Mouse (Mus musculus) limb, embryonic 14.5 days (tissue): ENCODE data around the gene Atp5g2. TPM values are rescaled to one million over a fixed set of nuclear protein-coding genes. Genes with fewer than 3 reads are reported as not detected.

Experiments used
- ATAC-seq: fragments of 200-750 bp; cut with Nextera tagmentation; 2 replicates; pipeline ENCODE4 v1.8.0; 2017; ENCODE audit warnings: low read depth, moderate number of reproducible peaks, moderate TSS enrichment; ENCODE audit not compliant: low FRiP score
- DNase-seq: peaks from one replicate; pipeline ENCODE4 v3.0.0-alpha.2; 2015; ENCODE audit warnings: low spot score
- H3K27ac ChIP-seq: fragments of 300-500 bp; sonication (generic); replicated peaks from 2 replicates; pipeline ENCODE4 v1.5.1; 2014; ENCODE audit warnings: low read depth, mild to moderate bottlenecking, low read length, moderate library complexity, mixed read lengths
- H3K27me3 ChIP-seq: fragments of 300-500 bp; sonication (generic); 2 replicates; pipeline ENCODE4 v1.6.1; 2014; ENCODE audit warnings: low read length, mixed read lengths; ENCODE audit not compliant: control insufficient read depth, insufficient read depth
- H3K36me3 ChIP-seq: fragments of 300-500 bp; sonication (generic); 2 replicates; pipeline ENCODE4 v1.6.1; 2014; ENCODE audit warnings: mild to moderate bottlenecking, low read length, moderate library complexity, mixed read lengths; ENCODE audit not compliant: control insufficient read depth, insufficient read depth
- H3K4me1 ChIP-seq: fragments of 300-500 bp; sonication (generic); 2 replicates; pipeline ENCODE4 v1.6.1; 2014; ENCODE audit warnings: antibody characterized with exemption, low read length, mixed read lengths; ENCODE audit not compliant: control insufficient read depth, insufficient read depth
- H3K4me2 ChIP-seq: fragments of 300-500 bp; sonication (generic); replicated peaks from 2 replicates; pipeline ENCODE4 v1.6.1; 2014; ENCODE audit warnings: low read depth, mild to moderate bottlenecking, low read length, moderate library complexity; ENCODE audit not compliant: severe bottlenecking
- H3K4me3 ChIP-seq: fragments of 300-500 bp; sonication (generic); replicated peaks from 2 replicates; pipeline ENCODE4 v1.5.1; 2014; ENCODE audit warnings: low read length
- H3K9ac ChIP-seq: fragments of 300-500 bp; sonication (generic); 2 replicates; pipeline ENCODE4 v1.6.1; 2014; ENCODE audit warnings: mild to moderate bottlenecking, low read depth, low read length, moderate library complexity; ENCODE audit not compliant: severe bottlenecking
- H3K9me3 ChIP-seq: fragments of 300-500 bp; sonication (generic); 2 replicates; pipeline ENCODE4 v1.6.1; 2016; ENCODE audit warnings: low read length; ENCODE audit not compliant: control insufficient read depth
- POLR2A ChIP-seq: fragments of 200-500 bp; IDR thresholded peaks from 2 replicates; pipeline ENCODE4 v1.8.0; 2012; ENCODE audit warnings: inconsistent platforms, mild to moderate bottlenecking, moderate library complexity, borderline replicate concordance; ENCODE audit not compliant: insufficient read depth, insufficient read length; ENCODE audit errors: extremely low read depth
- WGBS: fragments of 180-500 bp; shearing (Covaris S2); extraction: QIAGEN DNeasy Blood & Tissue Kit; methylation state at CpG from one replicate; pipeline ENCODE4 v1.1.7; 2014; 5-methylcytosine and 5-hydroxymethylcytosine counted together
- polyA plus RNA-seq, 2 experiments: library from polyadenylated mRNA; depleted of rRNA in 1 of 2; stranded (reverse) in 1 of 2; unstranded in 1 of 2; fragments of >200 nt; fragmentation: Nextera tagmentation in 1 of 2; extraction: Ambion mirVana in 1 of 2; gene quantifications; 2 replicates each; pipeline versions ENCODE4 v1.2.1 to v1.2.3; 2012 to 2014

Atp5g2 gene
- polyA plus RNA-seq, 2 experiments, result 78.4 to 699 TPM

DNA sequence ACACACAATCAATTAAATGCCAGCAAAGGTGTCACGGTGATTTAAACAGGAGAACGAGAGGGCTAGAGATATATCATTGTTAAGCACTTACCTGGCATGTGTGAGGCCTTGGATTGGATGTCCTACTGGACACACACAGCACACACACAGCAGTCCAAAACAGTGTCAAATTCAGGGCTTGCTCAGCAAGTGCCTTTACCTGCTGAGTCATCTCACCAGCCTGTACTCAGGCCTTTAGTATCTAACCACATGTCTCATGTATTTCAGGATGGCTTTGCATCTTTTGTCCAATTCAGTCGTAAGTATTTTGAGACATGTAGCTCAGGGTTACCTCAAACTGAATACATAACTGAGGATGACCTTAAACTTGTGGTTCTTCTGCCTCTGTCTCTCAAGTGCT, 21.0 kb downstream of the Atp5g2 start:
- Histone ChIP-seq H3K4me1 (peaks cover 5% of the 10 kb centered on the region), H3K27ac (no peak overlapping the region), H3K9me3 (no peaks in the 10 kb centered on the region), H3K27me3 (no peaks in the 10 kb centered on the region), H3K36me3 (no peaks in the 10 kb centered on the region), H3K9ac (no peak overlapping the region), H3K4me2 (no peak overlapping the region), H3K4me3 (no peak overlapping the region)
- DNase-seq (no peak), ATAC-seq (no peak)
- TF ChIP-seq POLR2A, result no peak
- 70% methylated on average over 3 of the region's 3 CpGs for WGBS

DNA sequence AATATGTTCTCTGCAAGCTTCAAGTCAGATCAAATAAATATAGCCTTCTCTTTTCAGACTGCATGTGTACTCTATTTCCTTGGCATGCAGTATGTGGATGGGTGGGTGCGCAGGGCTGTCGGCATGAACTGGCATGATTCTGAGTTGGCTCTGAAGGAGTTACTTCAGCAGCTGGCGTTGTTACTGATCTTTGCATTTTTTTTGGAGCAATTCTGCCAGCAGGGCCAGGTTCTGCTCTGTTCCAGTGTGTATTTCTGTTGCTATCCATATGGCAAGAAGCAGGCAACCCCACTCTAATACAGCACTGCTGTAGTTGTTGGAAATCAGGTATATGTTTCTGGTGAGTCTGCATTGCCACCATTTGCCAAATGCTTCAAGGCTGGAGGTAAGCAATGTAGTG, 36.3 kb downstream of the Atp5g2 start:
- H3K36me3 ChIP-seq, result no peaks in the 10 kb centered on the region
- H3K27ac ChIP-seq, result no peak overlapping the region
- 74% methylated on average over 3 of the region's 3 CpGs for WGBS
- H3K4me3 ChIP-seq, result no peak overlapping the region
- no peak for TF ChIP-seq POLR2A
- ATAC-seq (no peak), DNase-seq (no peak)
- H3K9me3 ChIP-seq, result no peaks in the 10 kb centered on the region
- H3K4me2 ChIP-seq, result no peak overlapping the region
- H3K4me1 ChIP-seq, result no peaks in the 10 kb centered on the region
- no peak overlapping the region for H3K9ac ChIP-seq
- no peaks in the 10 kb centered on the region for H3K27me3 ChIP-seq

DNA sequence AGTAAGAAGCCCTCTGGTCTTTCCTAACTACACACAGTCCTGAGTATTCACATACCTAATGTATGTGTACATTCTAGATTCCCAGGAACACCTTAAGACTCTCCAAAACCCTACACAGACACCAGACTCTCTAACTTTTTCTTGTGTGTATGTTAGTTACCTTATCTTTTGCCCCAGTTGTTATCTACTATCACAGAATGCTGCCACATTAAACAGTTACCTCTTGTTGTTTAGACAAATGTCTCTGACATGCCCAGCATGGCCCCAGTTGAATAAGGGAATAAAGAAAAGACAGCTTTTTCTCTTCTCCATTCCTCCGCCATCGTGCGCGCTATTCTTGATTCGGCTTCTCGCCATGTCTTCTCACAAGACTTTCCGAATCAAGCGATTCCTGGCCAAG, 37.5 kb downstream of the Atp5g2 start:
- no peaks in the 10 kb centered on the region for H3K9me3 ChIP-seq
- WGBS, result 95% methylated on average over 8 of the region's 8 CpGs
- no peak overlapping the region for H3K4me3 ChIP-seq
- DNase-seq, result no peak
- no peaks in the 10 kb centered on the region for H3K27me3 ChIP-seq
- H3K27ac ChIP-seq, result no peak overlapping the region
- no peaks in the 10 kb centered on the region for H3K4me1 ChIP-seq
- H3K4me2 ChIP-seq, result no peak overlapping the region
- no peak overlapping the region for H3K9ac ChIP-seq
- H3K36me3 ChIP-seq, result no peaks in the 10 kb centered on the region
- TF ChIP-seq POLR2A, result no peak
- no peak for ATAC-seq

DNA sequence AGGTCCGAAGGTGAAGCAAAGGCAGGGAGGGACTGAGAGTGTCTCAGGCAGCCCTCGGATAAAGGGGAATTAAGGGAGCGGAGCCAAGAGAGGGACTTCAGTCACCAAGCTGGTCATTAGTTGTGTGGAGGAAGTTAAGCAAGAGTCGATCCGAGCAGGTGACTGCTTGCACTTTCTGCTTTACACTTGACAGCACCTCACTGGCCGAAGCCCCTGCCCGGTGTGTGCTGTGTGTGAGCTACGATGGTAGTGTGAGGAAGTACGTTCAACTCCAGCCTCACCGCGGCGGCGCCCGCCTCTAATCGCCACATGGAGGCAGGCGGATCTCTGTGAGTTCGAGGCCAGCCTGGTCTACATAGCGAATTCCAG, 46.5 kb downstream of the Atp5g2 start:
- no peak for DNase-seq

DNA sequence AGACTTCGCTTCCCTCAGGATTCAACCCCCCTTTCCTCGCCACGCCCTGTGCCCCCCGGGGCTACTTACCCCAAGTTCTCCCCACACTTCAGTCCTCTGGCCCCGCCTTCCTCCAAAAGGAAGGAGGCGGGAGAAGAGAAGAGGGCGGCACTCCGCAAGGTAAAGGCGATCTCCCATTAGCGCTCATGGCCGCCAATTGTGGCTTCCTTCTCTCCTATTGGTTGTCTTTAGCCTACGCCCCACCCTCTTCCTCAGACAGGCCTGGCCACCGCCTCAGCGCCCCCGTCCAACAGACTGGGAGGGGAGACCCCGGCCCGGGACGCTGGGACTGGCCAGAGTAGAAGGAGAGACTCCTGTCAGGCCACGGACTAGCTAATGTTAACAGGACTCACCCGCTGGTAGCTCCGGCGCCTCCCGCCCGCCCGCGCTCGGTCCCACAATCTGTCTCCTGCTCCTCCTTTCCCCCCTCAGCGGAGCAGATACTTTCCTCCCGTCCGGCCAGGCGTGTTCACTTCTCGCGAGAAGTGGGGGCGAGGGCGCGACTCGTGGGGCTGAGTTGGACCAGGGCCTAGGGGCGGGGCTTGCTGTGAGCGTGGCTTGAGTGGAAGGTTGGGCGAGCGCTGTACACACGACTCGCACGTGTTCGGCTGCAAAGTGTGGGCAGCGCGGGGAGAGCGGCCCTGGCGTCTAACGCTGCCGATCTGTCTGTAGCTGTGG, 47.0 kb downstream of the Atp5g2 start, which contains the start of the genes Gm28047 and Atf7:
Gm28047 (minus strand) TSS at position 98 of the 717 bp plus-strand sequence.
Atf7 (minus strand) TSS at position 495 of the 717 bp plus-strand sequence.
- H3K27ac ChIP-seq, result peak within 1 kb of the TSS; percentile 97
- 0 out of 2 replicates have a peak, but pooled peaks have one; percentile 39 for TF ChIP-seq POLR2A
- DNase-seq (peak; percentile 99), ATAC-seq (peak; percentile 99)
- under 1% methylated on average over 49 of the region's 51 CpGs for WGBS
- no peaks in the 10 kb centered on the region for H3K36me3 ChIP-seq
- H3K4me3 ChIP-seq, result peak within 1 kb of the TSS; percentile 69
- peak within 1 kb of the TSS; percentile 73 for H3K9ac ChIP-seq
- no peaks in the 10 kb centered on the region for H3K9me3 ChIP-seq
- H3K27me3 ChIP-seq, result no peaks in the 10 kb centered on the region
- H3K4me2 ChIP-seq, result peak within 1 kb of the TSS; percentile 83
- peaks cover 14% of the 10 kb centered on the region for H3K4me1 ChIP-seq

More for the DNA sequence above, 46.5 kb downstream of the Atp5g2 start:
- ATAC-seq, result peak; percentile 7; the same call in 1 of the 2 replicates
- WGBS, result under 1% methylated on average over 18 of the region's 18 CpGs
- no peaks in the 10 kb centered on the region for H3K9me3 ChIP-seq
- no peak for TF ChIP-seq POLR2A
- H3K4me1 ChIP-seq, result peaks cover 14% of the 10 kb centered on the region
- peak overlapping the region; percentile 97 for H3K27ac ChIP-seq
- no peaks in the 10 kb centered on the region for H3K27me3 ChIP-seq
- peak overlapping the region; percentile 81 for H3K4me2 ChIP-seq
- peak overlapping the region; percentile 73 for H3K9ac ChIP-seq
- no peaks in the 10 kb centered on the region for H3K36me3 ChIP-seq
- peak overlapping the region; percentile 69 for H3K4me3 ChIP-seq
